Mouse (Mus musculus) CD4-positive naive resting alpha-beta T cell, adult 76 days (primary cell): Measurements from ENCODE around the gene Aamp. TPM values are rescaled to one million over a fixed set of nuclear protein-coding genes. Genes with fewer than 3 reads are reported as not detected.

Experiments
- total RNA-seq: library from RNA; stranded (reverse); gene quantifications from one replicate; pipeline ENCODE4 v1.2.4, GENCODE M21; 2023

The Aamp gene
- 166 TPM for total RNA-seq

GRCm38 (mm10) chr1:74284543-74285160 is at the start of gene Aamp, which contains the start of gene Pnkd:
Gene Aamp (minus strand): TSS chr1:74284738.
Gene Pnkd (plus strand): TSS chr1:74284930.

GRCm38 (mm10) chr1:74305522-74305921 is 21.0 kb upstream of the Aamp start, which contains the start of gene Tmbim1:
Gene Tmbim1 (minus strand): TSS chr1:74305622.

DNA sequence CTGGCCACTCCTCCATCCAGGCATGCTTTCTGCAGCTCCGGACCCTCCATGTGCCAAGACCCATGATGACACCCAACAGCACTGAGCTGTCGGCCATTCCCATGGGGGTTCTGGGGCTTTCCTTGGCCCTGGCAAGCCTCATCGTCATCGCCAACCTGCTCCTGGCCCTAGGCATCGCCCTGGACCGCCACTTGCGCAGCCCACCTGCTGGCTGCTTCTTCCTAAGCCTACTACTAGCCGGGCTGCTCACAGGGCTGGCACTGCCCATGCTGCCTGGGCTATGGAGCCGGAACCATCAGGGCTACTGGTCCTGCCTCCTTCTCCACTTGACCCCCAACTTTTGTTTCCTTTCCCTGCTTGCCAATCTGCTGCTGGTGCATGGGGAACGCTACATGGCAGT is 6.0 kb downstream of the Aamp start, which contains the start of gene Gpbar1:
TSS of gene Gpbar1 (plus strand) at position 13 of the 400 bp plus-strand sequence.

GRCm38 (mm10) chr1:74235938-74236589 is 48.5 kb downstream of the Aamp start, which contains the start of gene Arpc2:
Gene Arpc2 (plus strand): TSS chr1:74236084.

Other genes starting within 250 kb of the Aamp start
- 31.1 TPM for gene Tns1, start 160.3 kb downstream of the Aamp start, total RNA-seq
- gene Rufy4, start 159.2 kb downstream of the Aamp start, total RNA-seq: 0.41 TPM
- 0.73 TPM for gene Cxcr2, start 130.7 kb downstream of the Aamp start, total RNA-seq
- gene Cxcr1, start 90.1 kb downstream of the Aamp start, total RNA-seq: not detected
- 377 TPM for gene Arpc2, start 48.7 kb downstream of the Aamp start, total RNA-seq
- 0.73 TPM for gene Gpbar1, start 6.2 kb downstream of the Aamp start, total RNA-seq
- gene Pnkd, start 192 bp upstream of the Aamp start, total RNA-seq: 15.7 TPM
- gene Tmbim1, start 20.9 kb upstream of the Aamp start, total RNA-seq: 0.91 TPM
- not detected for gene Catip, start 77.4 kb upstream of the Aamp start, total RNA-seq
- gene Slc11a1, start 90.5 kb upstream of the Aamp start, total RNA-seq: 3.2 TPM
- 93.9 TPM for gene Ctdsp1, start 106.8 kb upstream of the Aamp start, total RNA-seq
- gene Vil1, start 124.6 kb upstream of the Aamp start, total RNA-seq: 2.2 TPM
- 27.1 TPM for gene Cnot9, start 221.3 kb upstream of the Aamp start, total RNA-seq